Mouse (Mus musculus) liver, adult 2 months (tissue): ENCODE measurements around the gene Syngap1. TPM values are rescaled to one million over a fixed set of nuclear protein-coding genes. Genes with fewer than 3 reads are reported as not detected.

Experiments
- DNase-seq: peaks from one replicate; pipeline ENCODE4 v3.0.0-alpha.2; 2011; ENCODE audit warnings: low read depth, low spot score; ENCODE audit errors: extremely low read depth
- H3K27ac ChIP-seq: fragments of 200-500 bp; replicated peaks from 2 replicates; pipeline ENCODE4 v1.5.1; 2012; ENCODE audit warnings: low read depth, mild to moderate bottlenecking, control low read depth, inconsistent platforms, low read length; ENCODE audit not compliant: insufficient read depth
- H3K27me3 ChIP-seq: fragments of 200-500 bp; 2 replicates; pipeline ENCODE4 v1.6.1; 2012; ENCODE audit warnings: mild to moderate bottlenecking, moderate library complexity, low read length, inconsistent platforms; ENCODE audit not compliant: control insufficient read depth, insufficient read depth
- H3K36me3 ChIP-seq: fragments of 200-500 bp; 2 replicates; pipeline ENCODE4 v1.6.1; 2012; ENCODE audit warnings: low read length, inconsistent platforms; ENCODE audit not compliant: control insufficient read depth, insufficient read depth
- H3K4me1 ChIP-seq: fragments of 200-500 bp; 2 replicates; pipeline ENCODE4 v1.6.1; 2011; ENCODE audit warnings: low read length; ENCODE audit not compliant: control insufficient read depth, insufficient read depth
- H3K4me3 ChIP-seq: fragments of 200-500 bp; 2 replicates; pipeline ENCODE4 v1.5.1; 2011; ENCODE audit warnings: low read depth, mild to moderate bottlenecking, control low read depth, low read length, moderate library complexity; ENCODE audit not compliant: insufficient read depth
- H3K79me2 ChIP-seq: fragments of 200-500 bp; 2 replicates; pipeline ENCODE4 v1.6.1; 2012; ENCODE audit warnings: inconsistent platforms, mild to moderate bottlenecking, low read length, moderate library complexity; ENCODE audit not compliant: control insufficient read depth, insufficient read depth
- H3K9ac ChIP-seq: fragments of 200-500 bp; 2 replicates; pipeline ENCODE4 v1.6.1; 2012; ENCODE audit warnings: low read depth, mild to moderate bottlenecking, control low read depth, inconsistent platforms, low read length
- CTCF ChIP-seq: fragments of 200-500 bp; IDR thresholded peaks from 2 replicates; pipeline ENCODE4 v1.5.1; 2011; ENCODE audit warnings: low read depth, low read length, control low read depth
- POLR2A ChIP-seq: fragments of 200-500 bp; IDR thresholded peaks from 2 replicates; pipeline ENCODE4 v1.6.1; 2011; ENCODE audit warnings: low read length, control low read depth; ENCODE audit not compliant: insufficient read depth; ENCODE audit errors: extremely low read depth
- WGBS: fragments of 180-500 bp; shearing (Covaris S2); methylation state at CpG from one replicate; pipeline ENCODE4 v1.1.7; 2018; 5-methylcytosine and 5-hydroxymethylcytosine counted together
- polyA plus RNA-seq: library from polyadenylated mRNA; depleted of rRNA; stranded (reverse); fragments of >200 nt; gene quantifications from 2 replicates; pipeline ENCODE4 v1.2.3, GENCODE M21; 2012
- total RNA-seq: library from RNA; depleted of rRNA; stranded (reverse); fragments of >200 nt; gene quantifications from 2 replicates; pipeline ENCODE4 v1.2.3, GENCODE M21; 2014

Syngap1 gene
- total and polyA plus RNA-seq, 2 experiments, result 0.92 to 2.3 TPM

- Histone ChIP-seq H3K9ac (no peak overlapping the region), H3K79me2 (no peaks in the 10 kb centered on the region), H3K4me1 (0 out of 2 replicates have a peak, but pooled peaks cover 4% of the 10 kb centered on the region), H3K27me3 (no peaks in the 10 kb centered on the region), H3K4me3 (no peak overlapping the region), H3K27ac (no peak overlapping the region), H3K36me3 (no peaks in the 10 kb centered on the region)
- DNase-seq, result no peak
- TF ChIP-seq POLR2A (no peak), CTCF (no peak)
These were observed 49.5 kb downstream of the Syngap1 start for GRCm38 (mm10) chr17:26990521-26990920.

GRCm38 (mm10) chr17:26994410-26994809 is 53.4 kb downstream of the Syngap1 start:
- no peak for TF ChIP-seq POLR2A
- TF ChIP-seq CTCF, result no peak
- no peaks in the 10 kb centered on the region for H3K27me3 ChIP-seq
- H3K4me3 ChIP-seq, result no peak overlapping the region
- peak overlapping the region; percentile 49; the same call in 1 of the 2 replicates for H3K27ac ChIP-seq
- peak; percentile 80 for DNase-seq
- no peaks in the 10 kb centered on the region for H3K79me2 ChIP-seq
- 47% methylated on average over 14 of the region's 14 CpGs for WGBS
- 0 out of 2 replicates have a peak, but pooled peaks cover 1% of the 10 kb centered on the region for H3K4me1 ChIP-seq
- H3K9ac ChIP-seq, result no peak overlapping the region
- H3K36me3 ChIP-seq, result no peaks in the 10 kb centered on the region

- H3K9ac ChIP-seq, result no peak overlapping the region
- TF ChIP-seq CTCF, result no peak
- no peak for TF ChIP-seq POLR2A
- no peak for DNase-seq
- H3K27me3 ChIP-seq, result no peaks in the 10 kb centered on the region
- 76% methylated on average over 6 of the region's 6 CpGs for WGBS
- H3K27ac ChIP-seq, result no peak overlapping the region; the same call in 1 of the 2 replicates
- H3K36me3 ChIP-seq, result no peaks in the 10 kb centered on the region
- H3K4me1 ChIP-seq, result 0 out of 2 replicates have a peak, but pooled peaks cover 1% of the 10 kb centered on the region
- H3K4me3 ChIP-seq, result no peak overlapping the region
- H3K79me2 ChIP-seq, result no peaks in the 10 kb centered on the region
These were observed 54.0 kb downstream of the Syngap1 start for GRCm38 (mm10) chr17:26995006-26995405.

GRCm38 (mm10) chr17:26995562-26995961 is 54.5 kb downstream of the Syngap1 start:
- Histone ChIP-seq H3K36me3 (no peaks in the 10 kb centered on the region), H3K4me1 (0 out of 2 replicates have a peak, but pooled peaks cover 1% of the 10 kb centered on the region), H3K4me3 (no peak overlapping the region), H3K79me2 (no peaks in the 10 kb centered on the region), H3K9ac (no peak overlapping the region), H3K27ac (no peak overlapping the region; the same call in 1 of the 2 replicates), H3K27me3 (no peaks in the 10 kb centered on the region)
- 80% methylated on average over 8 of the region's 8 CpGs for WGBS
- no peak for TF ChIP-seq POLR2A
- TF ChIP-seq CTCF, result no peak
- DNase-seq, result no peak

- Histone ChIP-seq H3K4me1 (0 out of 2 replicates have a peak, but pooled peaks cover 1% of the 10 kb centered on the region), H3K36me3 (no peaks in the 10 kb centered on the region), H3K27ac (no peak overlapping the region), H3K79me2 (no peaks in the 10 kb centered on the region), H3K9ac (no peak overlapping the region), H3K27me3 (no peaks in the 10 kb centered on the region), H3K4me3 (no peak overlapping the region)
- TF ChIP-seq POLR2A (no peak), CTCF (no peak)
- no peak for DNase-seq
- 78% methylated on average over 4 of the region's 4 CpGs for WGBS
These were observed 56.6 kb downstream of the Syngap1 start for GRCm38 (mm10) chr17:26997661-26998060.

GRCm38 (mm10) chr17:26998283-26998682 is 57.2 kb downstream of the Syngap1 start:
- Histone ChIP-seq H3K4me3 (no peak overlapping the region), H3K79me2 (no peaks in the 10 kb centered on the region), H3K9ac (no peak overlapping the region), H3K4me1 (0 out of 2 replicates have a peak, but pooled peaks cover 1% of the 10 kb centered on the region), H3K36me3 (no peaks in the 10 kb centered on the region), H3K27ac (no peak overlapping the region), H3K27me3 (no peaks in the 10 kb centered on the region)
- no peak for TF ChIP-seq CTCF
- TF ChIP-seq POLR2A, result no peak
- DNase-seq, result no peak
- WGBS, result 84% methylated on average over 15 of the region's 15 CpGs
